Mouse (Mus musculus): ENCODE measurements around the gene Fis1.
"Not testable (repeated sequence)": the region's sequence is repeated elsewhere in the genome, so short reads cannot be mapped to it uniquely, and the experiment has no call there.

Gene Fis1

GRCm38 (mm10) chr5:136940845-136941560 is 12.1 kb upstream of the Fis1 start:
- no peak for DNase-seq (ENCODE audit: low spot score)

- DNase-seq (ENCODE audit: low spot score), result peak; percentile 14
Observed at GRCm38 (mm10) chr5:136942781-136943180, 10.3 kb upstream of the Fis1 start.

- no peak for DNase-seq (ENCODE audit: low spot score)
Observed at GRCm38 (mm10) chr5:136943382-136943781, 9.7 kb upstream of the Fis1 start.

DNA sequence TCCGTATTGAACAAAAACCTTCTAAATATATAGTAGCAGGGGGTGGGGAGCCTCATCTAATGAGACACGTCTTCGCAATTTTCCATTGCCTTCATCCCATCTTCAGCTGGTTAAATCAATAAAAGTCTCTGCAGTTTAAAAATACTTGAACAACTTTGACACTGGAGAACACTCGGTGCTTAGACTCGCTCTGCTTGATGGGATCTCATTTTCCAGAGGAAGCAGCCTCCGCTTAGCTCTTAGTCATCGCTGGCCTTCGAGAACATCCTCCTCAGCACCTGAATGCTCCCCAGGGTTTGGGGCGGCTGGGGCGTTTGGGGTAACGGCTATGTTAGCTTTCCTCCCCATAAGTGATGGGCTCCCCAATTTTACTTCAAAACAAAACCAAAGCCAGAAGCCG is 8.0 kb upstream of the Fis1 start:
- no peak for DNase-seq (ENCODE audit: low spot score)

DNA sequence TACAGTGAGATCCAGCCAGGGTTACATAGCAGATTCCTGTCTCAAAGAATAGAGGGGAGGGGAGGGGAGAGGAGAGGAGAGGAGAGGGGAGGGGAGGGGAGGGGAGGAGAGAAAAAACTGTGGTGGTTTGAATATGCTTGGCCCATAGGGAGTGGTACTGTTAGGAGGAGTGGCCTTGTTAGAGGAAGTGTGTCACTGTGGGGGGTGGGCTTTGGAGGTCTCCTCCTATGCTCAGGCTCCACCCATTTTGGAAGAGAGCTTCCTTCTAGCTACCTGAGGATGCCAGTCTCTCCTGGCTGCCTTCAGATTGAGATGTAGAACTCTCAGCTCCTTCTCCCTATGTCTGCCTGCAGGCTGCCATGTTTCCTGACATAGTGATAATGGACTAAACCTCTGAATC is 5.2 kb upstream of the Fis1 start:
- no peak for DNase-seq (ENCODE audit: low spot score)

DNA sequence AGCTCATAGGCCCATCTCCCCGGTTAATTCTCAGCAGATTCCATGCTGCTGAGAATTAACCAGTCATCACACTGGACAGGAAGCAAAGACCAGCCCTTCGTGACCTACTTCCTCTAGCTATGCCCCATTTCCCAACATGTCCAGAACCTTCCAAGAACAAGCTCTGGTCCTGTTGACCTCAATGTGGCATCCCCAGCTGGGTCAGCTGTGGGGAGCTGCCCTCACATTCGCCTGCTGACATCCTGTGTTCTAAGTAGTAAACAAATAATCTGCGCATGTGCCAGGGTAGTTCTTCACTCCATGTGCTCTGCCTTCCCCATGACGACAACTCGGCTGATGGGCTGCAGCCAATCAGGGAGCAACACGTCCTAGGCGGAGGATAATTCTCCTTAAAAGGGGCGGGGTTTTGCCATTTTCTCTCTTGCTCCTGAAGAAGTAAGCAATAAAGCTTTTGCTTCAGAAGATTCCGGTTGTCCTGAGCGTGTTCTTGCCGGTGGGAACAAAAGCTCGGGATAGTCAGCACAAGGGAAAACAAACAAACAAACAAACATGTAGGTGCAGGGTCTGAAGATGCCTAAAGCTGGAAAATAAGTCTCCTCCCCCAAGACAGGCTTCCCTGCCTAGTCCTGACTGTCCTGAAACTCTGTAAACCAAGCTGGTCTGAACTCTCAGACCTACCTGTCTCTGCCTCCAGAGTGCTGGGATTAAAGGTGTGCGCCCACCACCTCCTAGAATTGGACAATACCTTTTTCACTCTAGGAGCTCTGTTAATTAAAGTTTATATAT is 3.3 kb upstream of the Fis1 start:
- not testable (repeated sequence) for DNase-seq (ENCODE audit: low spot score)

DNA sequence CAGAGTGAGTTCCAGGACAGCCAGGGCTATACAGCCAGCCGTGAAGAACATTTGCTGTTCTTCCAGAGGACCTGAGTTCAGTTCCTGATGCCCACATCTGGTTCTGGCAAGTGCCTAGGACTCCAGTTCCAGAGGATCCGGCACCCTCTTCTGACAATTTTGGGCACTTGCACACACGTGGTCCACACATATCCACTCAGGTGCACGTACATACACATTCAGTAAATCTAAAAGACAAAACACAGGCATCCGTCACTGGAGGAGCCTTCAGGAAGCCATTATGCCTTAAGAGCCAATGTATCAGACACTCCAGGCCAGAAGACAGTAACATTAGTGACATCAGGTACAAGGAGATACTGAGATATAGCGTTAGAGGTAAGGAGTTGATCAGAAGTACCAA is 2.6 kb upstream of the Fis1 start:
- no peak for DNase-seq (ENCODE audit: low spot score)

DNA sequence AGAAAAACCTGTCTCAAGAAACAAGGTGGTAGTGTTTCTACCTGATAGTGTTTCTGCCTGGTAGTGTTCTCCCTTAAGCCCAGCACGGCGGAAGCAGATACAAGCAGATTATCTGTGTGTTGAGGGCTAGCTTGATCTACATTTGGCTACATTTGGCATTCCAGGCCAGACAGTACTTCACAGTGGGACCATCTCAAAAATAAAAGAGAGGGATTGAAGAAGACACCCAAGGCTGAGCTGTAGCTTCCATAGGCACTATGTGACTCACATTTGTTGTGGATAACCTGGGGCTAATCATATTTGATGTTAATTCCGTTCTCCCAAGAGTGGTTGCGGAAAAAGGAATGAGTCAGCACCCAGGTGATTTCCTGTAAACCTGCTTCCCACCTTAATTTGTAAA is 922 bp upstream of the Fis1 start:
- DNase-seq (ENCODE audit: low spot score), result no peak

DNA sequence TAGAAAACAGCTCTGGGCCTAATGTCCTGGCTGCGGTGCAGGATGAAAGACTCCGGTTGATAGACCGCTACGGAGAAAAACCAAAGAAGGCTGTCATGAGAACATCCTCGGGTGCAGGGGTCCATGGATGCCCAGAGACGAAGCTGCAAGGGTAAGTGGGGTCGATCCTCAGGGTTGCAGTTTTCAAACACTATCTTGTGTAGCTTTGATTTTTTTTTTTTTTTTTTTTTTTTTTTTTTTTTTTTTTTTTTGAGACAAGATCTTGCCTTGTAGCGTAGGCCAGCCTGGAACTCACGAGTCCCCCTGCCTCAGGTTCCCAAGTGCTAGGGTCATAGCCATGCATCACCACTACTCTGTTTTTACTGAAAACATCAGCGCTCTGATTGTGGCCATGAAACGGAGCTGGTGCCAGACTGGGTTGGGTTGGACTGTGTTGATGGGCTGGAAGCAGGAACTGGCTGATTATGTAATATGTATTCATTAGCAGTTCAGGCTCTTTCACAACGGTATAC is 421 bp downstream of the Fis1 start:
- DNase-seq (ENCODE audit: low spot score), result peak; percentile 25

DNA sequence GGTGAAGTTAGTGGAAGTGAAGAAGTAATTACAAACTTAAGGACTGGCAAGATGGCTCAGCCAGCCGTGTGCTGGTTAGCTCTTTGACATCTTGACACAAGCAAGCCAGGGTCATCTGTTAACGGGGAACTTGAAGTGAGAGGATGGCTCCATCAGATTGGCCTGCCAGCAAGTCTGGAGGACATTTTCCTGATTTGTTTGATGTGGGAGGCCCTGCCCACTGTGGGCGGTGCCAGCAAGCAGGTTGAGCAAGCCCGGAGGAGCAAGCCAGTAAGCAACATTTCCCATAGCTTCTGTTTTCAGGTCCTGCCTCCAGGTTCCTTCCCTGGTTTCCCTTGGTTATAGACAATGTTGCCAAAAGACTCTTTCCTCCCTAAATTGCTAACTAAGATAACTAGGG is 2.5 kb downstream of the Fis1 start:
- no peak for DNase-seq (ENCODE audit: low spot score)

DNA sequence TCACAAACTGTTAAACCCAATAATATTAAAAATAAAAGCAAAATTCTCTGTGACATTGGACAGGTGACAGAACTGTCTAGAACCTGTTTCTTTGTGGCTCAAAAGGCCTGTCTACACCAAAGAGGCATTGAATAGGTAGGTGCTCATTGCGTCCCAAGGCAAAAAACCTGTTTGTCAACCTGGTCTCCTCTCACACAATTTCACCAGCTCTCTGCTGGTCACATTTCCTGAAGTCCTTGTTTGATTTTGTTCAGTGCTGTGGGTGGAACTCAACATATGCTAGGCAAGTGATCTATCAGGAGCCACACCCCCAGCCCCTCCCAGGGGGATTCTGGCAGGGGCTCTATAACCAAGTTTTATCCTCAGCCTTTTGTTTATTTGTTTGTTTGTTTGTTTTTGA is 4.2 kb downstream of the Fis1 start:
- no peak for DNase-seq (ENCODE audit: low spot score)

GRCm38 (mm10) chr5:136958991-136959605 is 6.0 kb downstream of the Fis1 start:
- DNase-seq (ENCODE audit: low spot score), result no peak

GRCm38 (mm10) chr5:136960053-136960452 is 7.0 kb downstream of the Fis1 start:
- no peak for DNase-seq (ENCODE audit: low spot score)

DNA sequence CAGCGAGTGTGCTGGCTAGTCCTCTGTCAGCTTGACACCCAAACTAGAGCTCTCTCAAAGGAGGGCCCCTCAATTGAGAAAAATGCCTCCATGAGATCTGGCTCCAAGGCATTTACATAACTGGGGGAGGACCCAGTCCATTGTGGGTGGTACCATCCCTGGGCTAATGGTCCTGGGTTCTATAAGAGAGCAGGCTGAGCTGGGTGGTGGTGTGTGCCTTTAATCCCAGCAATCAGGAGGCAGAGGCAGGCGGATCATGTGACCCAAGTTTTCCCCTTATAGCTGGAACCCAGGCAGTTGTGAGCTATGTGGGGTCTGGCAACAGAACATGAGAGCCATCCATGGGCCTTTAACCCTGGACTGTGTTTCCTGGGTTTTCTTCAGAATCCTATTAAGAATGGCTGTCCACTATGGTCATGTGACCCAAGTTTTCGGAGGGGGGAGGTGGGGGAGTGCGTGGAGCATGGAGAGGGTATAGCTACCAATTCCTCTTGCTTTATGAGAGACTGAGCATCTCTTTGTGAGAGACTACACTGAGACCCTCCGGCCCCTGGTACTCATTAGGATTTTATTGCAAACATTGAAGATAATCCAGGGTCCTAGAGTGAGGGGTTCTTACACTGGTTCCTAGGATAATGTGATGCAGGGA is 8.4 kb downstream of the Fis1 start:
- DNase-seq (ENCODE audit: low spot score), result no peak

GRCm38 (mm10) chr5:136961983-136962461 is 8.9 kb downstream of the Fis1 start:
- peak; percentile 96 for DNase-seq (ENCODE audit: low spot score)

DNA sequence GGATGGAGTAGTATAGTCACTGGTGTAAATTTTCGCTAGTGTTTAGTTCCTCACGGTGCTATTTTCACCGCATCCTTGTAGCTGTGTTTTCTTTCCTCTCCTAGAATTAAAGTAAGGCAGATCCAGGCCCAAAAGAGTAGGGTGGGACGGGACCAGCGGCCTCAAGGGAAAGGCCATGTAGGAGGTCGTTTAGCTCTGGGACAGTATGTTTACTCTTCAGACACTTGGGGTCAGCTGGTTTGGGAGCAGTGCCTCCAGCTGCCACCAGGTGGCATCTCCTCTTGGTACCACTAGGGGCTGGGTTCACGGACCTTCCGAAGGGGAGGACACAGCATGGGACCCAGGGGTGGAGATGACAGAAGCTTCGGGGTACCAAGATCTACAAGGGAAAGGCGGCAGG is 9.4 kb downstream of the Fis1 start:
- peak; percentile 90 for DNase-seq (ENCODE audit: low spot score)

DNA sequence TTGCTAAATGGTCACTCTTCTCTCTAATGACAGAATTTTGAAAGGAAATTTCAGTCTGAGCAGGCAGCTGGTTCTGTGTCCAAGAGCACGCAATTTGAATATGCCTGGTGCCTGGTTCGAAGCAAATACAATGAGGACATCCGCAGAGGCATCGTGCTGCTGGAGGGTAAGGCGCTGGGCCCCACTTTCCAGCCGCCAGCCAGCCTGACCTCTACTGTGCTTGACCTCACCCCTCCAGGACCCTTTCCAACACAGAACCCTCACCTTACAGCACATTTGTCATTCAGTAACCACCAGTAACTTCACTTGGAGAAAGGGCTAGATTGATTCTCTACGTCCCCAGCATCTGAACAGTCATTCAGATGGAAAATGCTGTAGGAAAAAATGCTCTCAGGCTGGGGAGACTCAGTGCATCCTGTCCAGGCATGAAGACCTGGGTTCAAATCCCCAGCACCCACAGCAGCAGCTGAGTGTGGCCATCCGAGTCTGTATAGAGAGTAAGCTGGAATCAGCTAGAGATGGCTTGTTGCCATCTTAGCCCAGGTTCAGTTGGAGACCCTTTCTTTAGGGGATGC is 10.0 kb downstream of the Fis1 start:
- no peak for DNase-seq (ENCODE audit: low spot score)

DNA sequence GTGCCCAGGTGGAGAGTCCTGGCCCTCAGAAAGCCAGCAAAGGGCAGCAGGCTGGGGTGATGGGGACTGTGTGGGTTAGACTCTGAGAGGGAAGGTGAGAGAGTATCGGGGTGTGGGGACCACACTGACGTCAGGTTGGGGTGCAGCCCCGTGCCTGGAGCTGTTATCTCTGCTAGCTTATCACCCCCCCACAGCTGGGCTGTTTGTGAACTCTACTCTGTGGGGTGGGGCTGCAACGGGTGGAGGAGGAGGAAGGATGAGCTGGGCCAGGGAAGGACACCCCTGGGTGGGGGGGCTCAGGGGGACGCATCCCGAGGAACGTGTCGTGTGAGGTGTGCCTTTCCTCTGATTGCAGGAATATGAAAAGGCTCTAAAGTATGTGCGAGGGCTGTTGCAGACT is 12.1 kb downstream of the Fis1 start:
- DNase-seq (ENCODE audit: low spot score), result no peak

DNA sequence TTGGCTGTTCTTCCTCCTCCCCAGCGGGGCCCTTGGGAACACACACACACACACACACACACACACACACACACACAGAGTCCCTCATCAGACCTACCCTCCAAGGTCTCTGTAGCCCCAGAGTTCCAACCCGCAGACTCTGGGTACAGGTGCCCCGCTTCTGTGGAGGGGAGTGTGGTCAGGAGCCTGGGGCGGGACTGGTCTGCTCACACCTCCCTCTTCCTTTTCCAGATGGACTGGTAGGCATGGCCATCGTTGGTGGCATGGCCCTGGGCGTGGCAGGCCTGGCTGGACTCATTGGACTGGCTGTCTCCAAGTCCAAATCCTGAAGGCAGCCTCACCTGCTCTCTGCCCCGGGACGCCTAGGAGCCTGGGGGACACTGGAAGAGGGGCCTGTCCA is 12.6 kb downstream of the Fis1 start:
- DNase-seq (ENCODE audit: low spot score), result no peak

GRCm38 (mm10) chr5:136966331-136966730 is 13.3 kb downstream of the Fis1 start, which contains the start of gene Cldn15:
TSS of gene Cldn15 (plus strand) at chr5:136966616.
- DNase-seq (ENCODE audit: low spot score), result peak; percentile 23

DNA sequence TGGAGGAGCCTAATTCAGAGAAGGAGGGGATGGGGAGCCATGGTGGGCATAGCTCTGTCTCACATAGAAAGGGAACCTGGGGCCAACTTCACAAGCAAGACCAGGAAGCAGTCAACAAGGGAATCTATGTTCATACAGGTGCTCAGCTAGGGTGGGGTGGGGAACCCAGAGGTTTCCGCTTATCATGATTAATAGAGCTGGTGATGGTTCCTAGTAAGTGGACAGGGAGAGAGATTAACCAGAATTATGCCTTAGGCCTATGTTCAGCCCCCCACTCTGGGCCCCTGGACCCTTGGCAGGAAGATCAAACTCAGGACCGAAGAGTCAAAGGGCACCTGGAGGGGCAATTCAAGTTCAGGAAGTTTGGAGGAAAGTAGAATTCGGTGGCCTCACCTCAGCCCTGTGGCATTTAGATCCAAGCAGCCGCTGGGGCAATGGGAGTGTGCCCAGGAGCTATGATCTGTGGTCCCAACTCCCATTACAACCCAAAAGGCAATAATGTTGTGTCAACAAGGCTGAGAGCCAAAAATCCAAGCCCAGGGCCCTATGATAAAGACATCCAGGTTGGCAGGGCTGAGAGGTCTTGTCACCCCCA is 13.9 kb downstream of the Fis1 start:
- DNase-seq (ENCODE audit: low spot score), result no peak
